Mouse (Mus musculus) lung, postnatal 4 days (tissue): ENCODE data around the gene Traf6.

Source experiments
- DNase-seq, 2 experiments: peaks; one replicate each; pipeline ENCODE4 v3.0.0; 2021

The Traf6 gene

DNA sequence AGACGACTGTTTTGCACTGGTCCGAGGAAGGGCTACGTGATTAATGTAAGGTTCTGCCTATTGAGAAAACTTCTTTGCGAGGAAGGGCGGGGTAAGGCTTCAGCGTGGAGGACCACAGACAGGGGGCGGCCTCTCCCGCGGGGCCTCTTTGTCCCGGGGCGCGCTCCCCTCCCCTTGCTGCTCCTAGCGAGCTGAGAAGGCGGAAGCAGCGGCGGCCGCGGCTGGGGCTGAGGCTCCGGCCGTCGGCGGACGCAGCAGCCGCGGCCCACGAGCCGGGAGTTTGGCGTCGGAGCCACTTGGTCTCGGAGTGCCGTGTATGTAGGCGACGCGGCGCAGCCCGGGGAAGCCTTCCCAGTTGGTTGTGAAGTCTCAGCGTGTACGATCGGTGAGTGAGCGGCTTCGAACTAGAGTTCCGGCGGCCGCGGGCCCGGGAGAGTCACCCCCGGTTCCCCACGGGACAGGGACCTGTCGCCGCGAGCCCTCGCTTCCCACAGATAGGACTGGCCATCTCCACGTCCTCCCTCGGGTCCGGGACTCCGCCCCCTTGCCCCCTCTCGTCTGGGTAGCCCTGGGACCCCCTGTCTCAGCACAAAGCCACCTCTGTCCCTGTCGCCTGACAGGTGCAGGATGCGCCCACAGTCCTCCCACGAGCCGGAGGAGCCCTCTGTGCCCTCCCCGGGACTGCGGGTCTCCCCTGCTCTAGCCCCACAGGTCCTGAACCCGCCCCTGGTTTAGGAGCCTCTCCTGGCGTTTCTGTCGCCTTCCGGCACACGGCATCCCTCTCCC, at the start of gene Traf6:
Traf6 (plus strand) TSS at position 194 of the 786 bp plus-strand sequence.
- peak; percentile 92 to 93 for DNase-seq

DNA sequence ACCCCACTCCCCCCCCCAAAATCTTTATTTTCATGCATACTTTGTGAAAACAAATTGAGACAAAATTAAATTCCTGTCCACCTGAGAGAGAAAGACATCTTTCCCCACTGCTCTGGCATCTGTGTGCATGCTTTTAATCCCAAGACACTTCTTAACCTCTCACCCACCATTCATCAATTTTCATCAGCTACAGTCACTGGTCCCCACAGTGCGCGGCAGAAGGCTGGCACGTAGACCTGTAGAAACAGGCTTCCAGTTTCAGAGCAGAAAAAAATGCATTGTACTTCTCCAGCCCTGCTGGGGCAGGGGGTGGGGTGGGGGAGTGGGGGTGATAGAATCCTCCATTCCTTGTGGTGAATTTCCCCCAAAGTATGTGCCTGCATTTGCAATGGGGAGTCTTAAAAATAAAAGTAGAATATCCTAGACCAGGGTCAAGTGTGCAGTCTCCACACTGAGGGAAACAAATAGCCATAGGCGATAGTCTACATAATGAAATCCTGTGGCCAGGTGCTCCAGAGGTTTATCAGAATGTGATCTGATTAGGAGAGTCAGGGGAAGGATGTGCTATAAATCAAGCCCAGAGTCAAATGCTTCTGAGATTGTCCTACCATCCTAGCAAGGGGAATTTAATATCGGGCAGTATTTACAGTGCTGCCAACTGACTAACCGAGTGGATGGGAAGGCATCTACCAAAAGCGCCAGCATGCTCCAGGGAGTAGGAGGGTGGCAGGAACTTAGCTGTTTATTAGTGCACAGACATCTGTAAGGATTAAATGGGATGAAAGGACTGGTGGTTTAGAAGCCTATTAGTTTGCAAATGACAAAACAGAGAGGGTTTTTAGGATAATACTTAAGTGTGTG, 39.0 kb upstream of the Traf6 start:
- no peak for DNase-seq

DNA sequence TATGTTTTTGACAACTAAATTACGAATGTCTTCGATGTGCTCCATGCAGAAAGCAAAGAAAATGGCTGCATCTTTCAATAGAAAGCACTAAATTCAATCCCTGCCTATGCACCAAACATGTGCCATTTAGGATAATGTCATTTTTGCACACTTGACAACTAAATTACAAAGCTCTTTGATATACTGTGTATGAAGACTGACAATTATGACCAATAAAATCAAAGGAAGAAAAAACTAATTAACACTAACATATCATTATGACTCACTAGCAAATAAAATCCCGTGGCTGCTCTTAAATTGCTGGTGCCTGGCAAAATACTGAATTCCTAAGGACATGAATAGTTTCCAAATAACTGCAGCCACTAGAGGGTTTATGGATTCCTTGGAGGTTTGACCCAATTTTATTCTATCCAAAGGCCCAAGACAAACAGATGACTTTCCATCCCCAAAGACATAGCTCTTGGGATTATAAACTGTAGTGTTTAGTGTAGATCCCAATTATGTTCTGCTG, 38.3 kb upstream of the Traf6 start:
- DNase-seq: no peak

DNA sequence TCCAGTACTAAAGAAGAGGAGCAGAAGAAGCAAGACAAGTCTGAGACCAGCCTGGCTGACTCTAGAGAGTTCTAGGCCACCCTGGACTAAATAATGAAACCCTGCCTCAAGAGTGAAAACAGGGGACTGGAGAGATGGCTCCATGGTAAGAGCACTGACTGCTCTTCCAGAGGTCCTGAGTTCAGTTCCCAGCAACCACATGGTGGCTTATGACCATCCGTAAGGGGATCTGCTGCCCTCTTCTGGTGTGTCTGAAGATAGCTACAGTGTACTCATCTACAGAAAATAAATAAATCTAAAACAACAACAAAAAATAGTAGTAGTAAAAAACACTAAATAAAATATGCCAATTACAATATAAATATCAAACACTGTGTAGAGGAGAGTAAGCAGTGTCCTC, 32.4 kb upstream of the Traf6 start:
- no peak for DNase-seq

DNA sequence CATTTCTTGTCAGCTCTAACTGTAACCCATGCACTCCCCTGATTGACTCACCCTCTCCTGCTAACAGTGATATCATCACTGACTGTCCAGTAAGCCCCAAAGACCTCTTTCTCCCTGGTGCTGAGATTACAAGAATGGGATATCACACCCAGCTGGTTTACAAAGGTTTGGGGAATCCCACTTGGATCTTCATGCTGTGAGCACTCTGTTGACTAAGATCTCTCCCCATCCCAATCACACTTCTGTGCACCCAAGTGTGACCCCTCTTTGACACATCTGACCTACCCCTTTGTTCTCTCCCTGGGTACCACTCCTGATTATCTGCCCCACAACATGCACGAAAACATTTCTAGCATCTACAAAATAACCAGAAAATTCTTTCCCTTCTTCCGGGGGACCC, 29.9 kb upstream of the Traf6 start:
- DNase-seq: no peak

DNA sequence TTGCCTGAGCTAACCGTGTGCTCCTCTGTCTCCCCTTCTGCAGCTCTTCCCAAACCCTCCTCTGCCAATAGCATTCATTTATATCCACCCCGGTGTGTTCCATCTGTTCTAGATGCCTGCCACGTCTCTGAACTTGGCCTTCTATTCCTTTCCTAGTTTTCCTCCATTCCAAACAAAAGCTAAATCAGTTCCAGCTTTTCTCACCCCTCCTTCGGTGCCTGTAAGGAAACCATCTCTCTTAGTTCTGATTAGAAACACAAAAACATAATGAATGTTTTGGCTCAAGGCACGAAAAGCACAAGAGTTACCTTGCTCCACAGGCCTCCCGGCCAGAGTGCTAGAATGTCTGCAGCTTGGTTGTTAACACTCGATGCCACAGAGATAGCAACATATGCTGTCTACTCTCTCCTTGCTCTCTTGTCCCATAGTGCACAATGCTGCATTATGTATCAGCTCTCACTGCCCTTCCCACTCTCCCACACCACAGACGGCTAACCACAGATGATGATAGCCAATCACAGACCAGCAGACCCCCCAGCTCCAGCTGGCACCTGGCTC, 29.0 kb upstream of the Traf6 start, which contains the start of the genes Rag1 and B230118H07Rik:
Rag1 (minus strand) TSS at position 388 of the 558 bp plus-strand sequence.
B230118H07Rik (minus strand) TSS at position 419 of the 558 bp plus-strand sequence.
- no peak for DNase-seq

DNA sequence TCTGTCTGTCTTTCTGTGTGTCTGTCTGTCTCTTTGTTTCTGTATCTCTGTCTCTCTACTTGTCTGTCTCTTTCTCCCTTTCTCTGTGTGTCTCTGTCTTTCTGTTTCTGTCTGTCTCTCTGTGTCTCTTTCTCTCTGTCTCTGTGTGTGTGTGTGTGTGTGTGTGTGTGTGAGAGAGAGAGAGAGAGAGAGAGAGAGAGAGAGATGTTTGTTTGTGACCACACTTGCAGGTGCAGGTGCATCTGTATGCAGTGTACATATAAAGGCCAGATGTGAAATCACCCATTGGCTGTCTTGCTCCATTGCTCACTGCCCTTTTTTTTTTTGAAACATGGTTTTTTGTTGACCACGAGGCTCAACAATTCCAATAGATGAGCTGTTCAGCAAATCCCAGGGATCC, 27.8 kb upstream of the Traf6 start:
- DNase-seq: no peak

DNA sequence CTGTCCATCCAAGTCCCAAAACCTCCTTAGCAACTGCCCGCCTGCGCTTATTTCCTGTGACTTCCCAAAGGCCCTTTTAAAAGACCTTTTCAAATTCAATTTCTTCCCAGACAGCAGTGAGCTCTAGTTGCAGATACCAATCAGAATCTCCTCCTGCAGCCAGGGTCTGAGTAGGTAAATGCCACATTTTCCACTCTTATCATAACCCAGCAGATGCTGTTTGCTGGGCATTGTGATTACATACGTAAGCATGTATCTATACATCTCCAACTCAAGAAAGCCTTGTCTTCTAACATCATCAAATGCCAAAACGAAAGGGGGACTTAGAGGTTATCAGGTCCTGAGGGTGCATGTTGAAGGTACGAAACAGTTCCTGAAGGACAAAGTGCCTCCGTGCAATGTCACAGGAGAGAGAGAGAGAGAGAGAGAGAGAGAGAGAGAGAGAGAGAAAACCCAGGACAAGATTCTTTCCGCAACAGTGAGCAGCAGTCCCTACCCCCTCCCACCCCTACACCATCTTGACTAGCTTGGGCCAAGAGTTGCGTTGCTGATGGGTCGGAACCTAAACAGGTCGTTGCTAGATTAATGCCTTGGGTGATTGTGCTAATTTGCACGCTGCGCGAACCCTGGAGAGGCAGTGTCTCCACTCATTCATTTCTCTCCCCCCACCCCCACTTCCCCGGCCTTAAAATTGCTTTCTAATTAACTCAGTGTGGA, 25.9 kb upstream of the Traf6 start:
- DNase-seq: no peak

DNA sequence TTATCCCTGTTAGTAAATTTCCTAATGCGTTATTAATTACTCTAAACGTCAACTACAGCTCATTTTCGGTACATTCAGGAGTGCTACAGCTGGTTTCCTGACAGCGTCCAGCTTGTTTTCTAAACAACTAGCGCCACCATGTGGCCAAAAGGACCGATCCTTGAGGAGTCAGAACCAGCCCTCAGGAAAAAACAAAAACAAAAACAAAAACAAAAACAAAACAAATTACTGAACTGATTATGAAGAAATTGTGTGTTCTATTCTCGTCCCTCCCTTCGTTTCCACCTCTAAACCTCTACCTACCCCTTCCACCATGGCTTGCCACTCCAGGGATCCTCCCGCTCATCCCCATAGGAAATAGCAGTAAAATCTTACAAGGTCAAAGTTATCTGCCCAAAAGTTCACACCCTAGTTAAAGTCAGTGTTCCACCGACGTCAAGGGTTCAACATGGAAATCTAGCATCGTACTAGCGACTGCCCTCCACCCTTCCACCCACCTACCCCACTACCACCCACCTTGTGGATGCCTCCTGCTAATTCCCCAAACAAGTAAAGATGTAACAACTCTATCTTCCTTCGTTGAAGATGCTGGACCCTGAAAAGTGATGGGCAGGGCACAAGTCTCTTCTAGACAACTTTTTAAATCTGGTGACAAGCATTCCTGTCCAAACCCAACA, 25.2 kb upstream of the Traf6 start:
- DNase-seq: peak; percentile 56 to 72

DNA sequence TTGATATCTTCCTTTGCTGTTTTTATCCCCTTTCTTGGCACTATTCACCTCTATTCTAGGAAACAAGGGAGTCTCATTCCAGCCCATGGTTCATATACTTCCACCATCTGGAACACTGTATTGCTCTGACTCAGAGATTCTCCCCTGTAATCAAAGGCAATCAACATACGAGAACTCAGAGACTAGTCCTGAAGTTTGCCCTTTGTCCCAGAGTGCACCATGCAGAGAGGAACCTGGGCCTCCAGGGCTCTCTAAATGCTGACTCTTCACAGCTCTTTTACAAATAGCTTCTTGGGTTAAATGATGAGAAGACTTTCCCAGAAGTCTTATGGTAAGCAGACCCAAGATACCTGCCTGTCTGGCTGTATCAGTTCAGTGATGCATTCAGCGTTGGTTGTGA, 17.7 kb upstream of the Traf6 start:
- no peak for DNase-seq

DNA sequence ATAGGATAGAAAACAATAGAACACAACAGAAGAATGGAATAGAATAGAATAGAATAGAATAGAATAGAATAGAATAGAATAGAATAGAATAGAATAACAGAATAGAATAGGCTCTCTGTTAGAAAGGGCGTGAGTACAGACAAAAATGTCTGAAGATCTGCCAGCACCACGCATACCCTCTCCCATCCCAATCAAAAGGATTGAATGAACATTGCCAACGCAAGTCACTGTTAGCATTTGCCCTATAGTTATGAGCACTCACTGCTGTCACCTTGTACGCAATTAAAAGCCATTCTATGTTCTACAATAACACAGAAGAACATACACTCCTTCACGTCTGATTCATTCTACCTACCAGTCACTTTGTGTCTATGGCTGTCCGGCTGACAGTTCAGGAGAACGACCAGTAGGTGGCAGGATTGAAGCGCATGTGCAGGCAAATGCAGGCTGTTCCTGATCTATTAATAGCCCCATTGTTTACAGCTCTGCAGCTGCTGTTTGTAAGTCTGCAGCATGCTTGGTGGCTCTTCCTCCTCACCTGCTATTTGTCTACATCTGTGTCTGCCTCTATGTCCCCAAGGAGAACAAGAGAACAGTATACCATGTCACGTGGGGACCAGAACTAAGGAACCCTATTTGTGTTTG, 13.0 kb upstream of the Traf6 start:
- peak; percentile 64 to 79 for DNase-seq

DNA sequence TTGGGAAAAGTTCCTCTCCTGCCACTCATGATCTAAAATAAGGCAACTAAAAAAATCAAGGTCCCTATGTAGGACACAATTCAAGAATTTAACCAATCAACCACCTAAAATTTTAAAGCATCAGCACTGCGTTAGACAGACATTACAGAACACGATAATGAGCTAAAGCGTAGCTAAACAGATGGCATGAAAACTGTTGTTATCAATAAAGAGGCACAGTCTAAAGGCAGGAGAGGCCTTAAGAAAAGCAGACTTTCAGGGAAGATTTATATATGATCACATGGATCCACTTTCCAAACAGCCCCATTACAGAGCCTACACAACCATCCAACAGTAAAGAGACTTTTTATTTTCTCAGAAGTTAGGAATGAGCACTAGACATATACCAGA, 12.5 kb upstream of the Traf6 start:
- no peak for DNase-seq

DNA sequence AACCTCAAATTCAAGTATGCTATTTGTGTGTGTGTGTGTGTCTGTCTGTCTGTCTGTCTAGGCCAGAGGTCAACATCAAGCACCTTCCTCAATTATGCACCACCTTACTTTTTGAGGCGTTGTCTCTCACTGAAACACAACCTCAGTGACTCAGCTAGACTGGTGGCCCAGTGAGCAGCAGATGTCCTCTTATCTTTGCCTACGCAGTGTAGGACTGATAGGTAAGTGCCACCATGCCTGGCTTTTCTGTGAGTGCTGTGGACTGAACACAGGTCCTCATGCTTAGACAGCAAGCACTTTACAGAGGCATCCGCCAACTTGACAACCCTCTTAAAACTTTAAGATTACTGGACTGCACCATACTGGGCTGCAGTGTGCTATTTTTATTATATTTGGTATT, 9.5 kb upstream of the Traf6 start:
- DNase-seq: no peak

DNA sequence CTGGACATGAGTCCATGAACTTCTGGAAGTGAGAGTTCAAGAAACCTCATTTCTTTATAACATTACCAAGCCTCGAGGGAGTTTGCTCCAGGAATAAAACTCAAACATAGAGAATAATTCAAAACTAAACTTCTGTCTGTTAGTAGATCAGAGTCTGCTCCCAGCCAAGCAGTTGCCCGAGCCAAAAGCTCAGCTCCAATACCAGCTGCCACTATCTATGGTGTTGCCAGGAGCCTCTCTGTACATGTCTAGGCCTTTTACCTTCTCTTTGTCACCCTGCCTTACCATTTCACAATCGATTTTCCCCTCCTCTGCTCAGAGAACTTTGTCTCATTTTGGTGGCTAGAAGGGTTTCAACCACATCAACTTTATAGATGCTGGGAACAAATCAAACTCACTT, 4.7 kb upstream of the Traf6 start:
- no peak for DNase-seq

DNA sequence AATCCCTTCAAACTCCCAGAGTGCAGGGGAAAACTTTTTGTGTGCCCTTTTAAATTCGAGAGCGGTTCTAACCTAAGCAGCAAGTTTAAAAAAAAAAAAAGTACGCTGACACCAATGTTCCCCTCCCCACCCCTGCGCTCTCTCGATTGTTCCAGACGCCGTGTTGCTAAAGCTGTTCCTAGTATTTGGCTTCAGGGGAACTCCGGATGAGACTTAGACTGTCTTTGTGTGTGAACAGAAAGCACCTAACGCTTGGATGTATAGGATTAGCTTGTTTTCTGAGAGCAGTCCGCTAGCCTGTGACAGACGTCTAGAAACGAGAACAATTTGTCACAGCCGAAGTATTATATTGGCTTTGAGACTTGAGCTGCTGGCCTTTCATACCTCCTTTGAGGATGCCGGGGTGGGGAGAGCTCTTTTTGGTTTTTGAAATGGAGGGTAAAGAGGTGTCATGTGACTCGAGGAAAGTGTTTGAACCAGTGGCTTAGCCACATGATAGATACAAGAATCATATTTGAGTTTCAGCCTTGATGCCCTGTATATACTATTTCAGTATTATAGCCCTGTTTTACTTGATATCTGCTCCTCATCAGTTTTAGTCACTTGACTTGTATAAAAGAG, 1.0 kb downstream of the Traf6 start:
- DNase-seq: peak in 1 of 2 experiments; percentile 16

DNA sequence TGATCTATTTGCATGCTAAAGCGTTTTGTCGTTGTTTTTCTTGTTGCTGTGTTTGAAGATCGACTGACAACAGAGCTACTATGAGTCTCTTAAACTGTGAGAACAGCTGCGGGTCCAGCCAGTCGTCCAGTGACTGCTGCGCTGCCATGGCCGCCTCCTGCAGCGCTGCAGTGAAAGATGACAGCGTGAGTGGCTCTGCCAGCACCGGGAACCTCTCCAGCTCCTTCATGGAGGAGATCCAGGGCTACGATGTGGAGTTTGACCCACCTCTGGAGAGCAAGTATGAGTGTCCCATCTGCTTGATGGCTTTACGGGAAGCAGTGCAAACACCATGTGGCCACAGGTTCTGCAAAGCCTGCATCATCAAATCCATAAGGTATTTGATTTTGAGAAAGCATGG, 6.2 kb downstream of the Traf6 start:
- no peak for DNase-seq

DNA sequence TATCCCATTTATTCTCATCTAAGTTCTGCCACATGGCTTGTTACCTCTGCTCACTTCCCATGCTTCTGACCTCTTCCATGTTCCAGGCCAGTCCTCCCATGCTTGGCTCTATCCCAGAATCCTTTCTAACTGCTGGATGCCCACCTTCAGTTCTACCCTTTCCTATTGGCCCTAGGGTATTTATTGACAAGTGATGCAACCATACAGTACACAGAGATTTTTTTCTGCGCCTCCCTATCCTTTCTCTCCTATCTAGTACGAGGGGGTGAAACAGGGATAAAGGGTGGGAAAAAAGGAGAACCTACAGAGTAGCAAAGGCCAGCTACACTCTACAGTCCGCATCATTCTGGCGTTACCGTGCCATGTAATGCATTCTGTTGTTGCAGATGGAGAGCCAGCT, 9.8 kb downstream of the Traf6 start:
- no peak for DNase-seq

DNA sequence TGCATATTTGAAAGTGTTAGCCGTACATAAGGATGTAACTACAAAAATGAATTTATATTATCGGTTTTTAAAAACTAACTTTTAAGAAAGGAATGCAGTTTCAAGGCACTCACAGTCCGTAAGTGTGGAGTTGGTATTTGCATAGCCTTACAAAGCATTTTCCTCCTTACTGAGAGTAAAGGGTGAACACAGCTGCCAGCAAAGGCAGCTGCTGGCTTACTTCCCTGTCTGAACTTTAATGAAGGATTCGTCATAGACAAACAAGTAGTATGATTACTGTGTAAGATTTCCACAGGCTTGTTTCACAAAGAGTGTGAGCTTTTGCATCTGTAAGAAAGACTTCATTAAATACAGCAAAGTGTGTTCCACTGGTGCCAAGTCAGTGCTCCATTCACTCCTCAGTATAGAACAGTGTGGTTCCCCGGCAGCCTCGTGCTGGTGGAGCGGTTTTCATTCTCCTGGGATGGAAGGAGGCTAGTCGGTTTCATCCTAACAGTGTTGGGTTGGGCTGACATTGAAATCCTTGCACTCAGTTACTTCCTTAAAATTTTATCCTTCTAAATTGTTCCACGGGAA, 12.1 kb downstream of the Traf6 start:
- peak in 1 of 2 experiments; percentile 26 for DNase-seq

DNA sequence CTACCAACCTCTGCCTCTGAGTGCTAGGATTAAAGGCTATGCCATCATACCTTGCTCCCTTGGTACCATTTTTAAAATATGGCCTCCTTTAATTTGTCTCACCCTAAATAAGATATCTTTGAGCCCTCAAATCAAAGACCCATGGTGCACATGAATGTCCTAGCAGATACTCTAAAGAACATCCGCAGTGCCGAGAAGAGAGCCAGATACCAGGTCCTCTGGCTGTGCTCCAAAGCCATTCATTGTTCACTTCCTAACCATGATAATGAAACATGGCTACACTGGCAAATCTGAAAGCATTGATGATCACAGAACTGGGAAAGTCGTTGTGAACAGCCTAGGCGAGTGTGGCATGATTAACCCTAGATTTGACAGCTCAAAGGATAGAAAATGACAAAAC, 14.8 kb downstream of the Traf6 start:
- DNase-seq: no peak

DNA sequence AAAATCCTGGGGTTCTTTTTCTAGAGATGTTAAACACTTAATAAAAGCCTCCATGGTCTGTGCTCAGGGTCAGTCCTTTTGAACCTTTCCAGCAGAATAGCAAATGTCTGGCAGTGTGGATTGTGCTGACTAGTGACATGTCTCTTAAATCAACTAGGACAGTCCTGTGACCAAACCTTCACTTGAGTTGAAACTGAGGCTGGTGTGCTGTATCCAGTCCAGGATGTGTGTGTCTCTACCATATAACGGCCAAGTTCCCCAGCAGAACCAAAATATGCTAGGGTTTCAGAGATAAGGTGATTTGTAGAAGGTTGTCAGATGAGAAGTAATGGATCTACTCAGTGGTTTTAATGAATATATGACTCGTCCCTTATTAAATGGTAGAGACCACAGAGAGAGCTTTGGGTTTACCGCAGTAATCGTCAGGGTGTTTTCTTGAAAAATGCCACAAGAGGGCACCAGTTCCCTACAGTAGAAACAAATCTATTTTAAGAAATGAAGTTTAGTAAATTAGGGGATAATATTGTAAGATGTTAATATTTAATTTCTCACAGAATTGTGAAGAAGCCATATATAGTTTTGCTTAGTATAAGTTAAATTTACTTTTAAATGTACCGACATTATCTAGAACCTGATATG, 15.5 kb downstream of the Traf6 start:
- no peak for DNase-seq
